Mouse (Mus musculus) gastrocnemius, adult 8-10 months (tissue): ENCODE results near the gene Klf13. TPM values are rescaled to one million over a fixed set of nuclear protein-coding genes. Genes with fewer than 3 reads are reported as not detected.

Experiments
- DNase-seq, 2 experiments: peaks; one replicate each; pipeline ENCODE4 v3.0.0; 2022; ENCODE audit warnings: low spot score in 2 of 2
- total RNA-seq, 4 experiments: library from RNA; stranded (reverse); gene quantifications; 2 replicates each; pipeline ENCODE4 v1.2.4; 2022

The Klf13 gene
- total RNA-seq, 4 experiments from 2014 or later = 35.8 to 65.5 (median 41.6) TPM

GRCm38 (mm10) chr7:63926492-63926891 lies 12.2 kb downstream of the Klf13 start:
- no peak for DNase-seq

DNA sequence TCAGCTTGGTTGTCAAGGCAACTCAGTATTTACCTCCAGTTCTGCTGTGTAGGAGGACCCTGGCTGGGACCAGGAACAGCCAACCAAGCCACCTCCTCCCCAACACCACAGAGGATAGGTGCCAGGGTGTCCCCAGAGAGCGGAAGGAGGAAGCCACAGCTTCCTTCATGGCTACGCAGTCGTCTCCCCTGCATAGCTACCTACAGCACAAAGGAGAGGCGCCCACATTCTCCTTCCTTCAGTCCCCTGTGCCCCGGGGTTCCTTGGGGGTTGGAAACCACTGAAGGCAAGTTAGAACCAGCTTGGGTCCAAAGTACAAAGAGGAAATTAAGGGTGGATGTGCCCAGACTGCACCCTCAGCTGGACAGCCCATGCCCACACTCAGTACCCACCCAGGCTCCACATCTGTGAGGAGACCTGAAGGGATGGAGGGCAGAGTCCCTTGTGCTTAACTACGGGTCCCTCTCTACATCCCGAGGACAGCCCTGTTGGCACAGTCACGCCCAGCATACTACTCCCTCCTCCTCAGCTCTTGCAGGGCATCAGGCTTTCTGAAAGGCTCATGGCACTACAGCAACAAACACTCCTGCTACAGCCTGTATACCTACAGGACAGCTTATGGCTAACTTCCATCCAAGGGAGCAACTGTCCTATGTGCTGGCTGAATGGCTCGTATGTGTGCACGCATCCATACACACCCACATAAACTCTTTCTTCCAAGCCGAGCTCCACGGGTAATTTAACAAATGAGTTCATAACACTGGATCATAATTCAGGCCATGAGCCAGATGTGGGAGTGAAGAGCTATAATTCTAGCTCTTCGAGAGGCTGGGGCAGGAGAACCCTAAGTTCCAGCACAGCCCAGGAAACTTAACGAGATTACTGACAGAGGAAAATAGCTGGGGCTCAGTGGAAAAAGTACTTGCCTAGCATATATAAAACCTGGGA lies 13.0 kb downstream of the Klf13 start:
- peak in 1 of 2 experiments; percentile 64 for DNase-seq

GRCm38 (mm10) chr7:63924747-63925412 lies 13.8 kb downstream of the Klf13 start:
- peak; percentile 81 to 84 for DNase-seq

DNA sequence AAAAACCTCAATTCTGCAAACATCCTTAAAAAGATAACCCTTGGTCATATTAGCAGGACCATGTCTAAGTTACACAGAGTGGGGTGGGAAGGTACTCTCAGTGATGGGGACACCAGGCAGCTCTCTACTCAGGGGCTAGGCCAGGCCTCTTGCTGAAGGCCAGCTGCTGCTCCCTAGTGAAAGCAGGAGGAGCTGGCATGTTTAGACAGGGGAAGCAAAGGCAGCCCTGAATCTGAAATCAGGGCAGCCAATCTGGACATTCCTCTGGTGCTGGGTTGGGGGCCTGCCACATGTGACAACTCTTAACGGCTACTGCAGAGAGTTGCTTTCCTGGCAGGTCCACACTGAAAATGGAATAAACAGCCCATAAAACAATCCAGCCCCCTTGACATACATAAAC lies 14.6 kb downstream of the Klf13 start:
- DNase-seq = no peak

DNA sequence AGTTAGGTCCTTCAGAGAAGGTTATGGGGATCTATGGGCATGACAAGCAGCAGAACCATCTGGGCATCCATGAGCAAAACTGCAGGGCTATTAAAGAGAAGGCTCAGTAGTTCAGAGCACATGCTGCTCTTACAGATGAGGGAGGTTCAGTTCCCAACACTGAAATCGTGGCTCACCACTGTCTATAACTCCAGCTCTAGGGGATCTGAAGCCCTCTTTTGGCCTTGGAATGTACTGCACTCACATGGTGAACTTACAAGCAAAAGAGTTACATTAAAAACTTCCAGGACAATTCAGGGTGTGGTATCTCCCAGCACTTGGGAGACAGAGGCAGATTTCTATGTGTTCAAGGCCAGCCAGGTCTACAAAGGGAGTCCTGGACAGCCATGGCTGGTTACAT lies 15.7 kb downstream of the Klf13 start:
- DNase-seq = no peak

DNA sequence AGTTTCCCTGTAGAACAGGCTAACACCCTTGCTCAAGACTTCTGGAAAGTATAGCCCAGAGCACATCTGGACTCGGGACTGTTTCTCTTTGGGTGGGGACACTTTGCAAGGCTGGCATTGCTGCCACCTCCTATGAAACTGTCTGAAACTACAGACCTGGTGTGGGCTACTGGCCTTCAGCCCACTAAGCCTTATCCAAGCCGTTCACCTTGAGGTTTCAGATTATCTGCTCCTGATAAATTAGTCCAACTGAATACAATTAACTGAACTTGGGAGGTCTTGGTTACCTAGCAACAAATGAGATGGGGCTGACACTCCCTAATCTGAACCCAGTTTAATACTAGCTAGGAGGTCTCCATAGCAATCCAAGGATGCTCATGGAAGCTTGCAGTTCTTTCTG lies 16.1 kb downstream of the Klf13 start:
- DNase-seq = no peak

GRCm38 (mm10) chr7:63921909-63922562 lies 16.7 kb downstream of the Klf13 start:
- no peak for DNase-seq

DNA sequence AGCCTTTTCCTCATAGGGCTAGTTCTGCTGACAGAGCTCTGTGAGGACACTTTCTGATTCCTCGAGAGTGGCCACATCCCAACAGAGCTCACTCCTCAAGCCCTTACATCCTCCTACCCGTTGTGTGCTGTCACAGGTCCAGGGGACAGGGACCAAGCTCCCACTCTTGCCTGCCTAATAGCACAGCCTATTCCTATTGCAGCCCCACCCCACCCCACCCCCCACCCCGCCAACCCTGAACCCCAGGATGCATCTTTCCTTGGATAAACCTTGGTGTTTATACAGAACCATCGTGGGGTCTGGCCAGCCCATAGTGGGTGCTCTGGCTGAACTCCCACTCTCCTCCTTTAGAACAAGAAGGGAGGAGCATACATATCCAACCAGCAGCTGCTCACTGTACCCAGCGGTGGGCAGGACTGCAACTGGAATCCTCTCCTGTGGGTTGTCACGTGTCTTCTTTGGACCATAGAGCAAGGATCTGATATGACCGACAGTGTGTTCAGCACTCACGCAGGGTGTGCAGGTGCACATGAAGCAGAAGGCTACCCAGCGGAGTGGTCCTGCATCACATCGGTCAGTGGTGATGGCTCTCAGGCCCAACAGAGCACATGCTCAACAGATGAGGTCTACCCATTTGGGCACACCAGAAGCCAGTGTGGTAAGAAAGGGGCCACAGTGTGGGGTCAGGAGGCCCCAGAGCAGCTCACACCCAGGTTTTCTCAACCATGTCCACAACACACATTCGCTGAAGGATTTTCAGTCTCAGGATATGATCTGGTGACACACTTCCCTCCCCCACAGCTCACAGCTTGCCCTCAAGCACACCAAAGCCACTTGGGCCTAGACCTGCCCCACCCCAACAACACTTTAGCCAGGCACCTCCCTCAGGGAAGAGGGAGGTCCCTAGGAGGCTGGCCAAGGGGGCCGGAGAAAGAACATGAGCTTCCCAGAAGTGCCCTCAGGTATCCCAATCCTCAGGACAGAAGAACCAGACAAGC lies 19.6 kb downstream of the Klf13 start:
- DNase-seq = no peak

DNA sequence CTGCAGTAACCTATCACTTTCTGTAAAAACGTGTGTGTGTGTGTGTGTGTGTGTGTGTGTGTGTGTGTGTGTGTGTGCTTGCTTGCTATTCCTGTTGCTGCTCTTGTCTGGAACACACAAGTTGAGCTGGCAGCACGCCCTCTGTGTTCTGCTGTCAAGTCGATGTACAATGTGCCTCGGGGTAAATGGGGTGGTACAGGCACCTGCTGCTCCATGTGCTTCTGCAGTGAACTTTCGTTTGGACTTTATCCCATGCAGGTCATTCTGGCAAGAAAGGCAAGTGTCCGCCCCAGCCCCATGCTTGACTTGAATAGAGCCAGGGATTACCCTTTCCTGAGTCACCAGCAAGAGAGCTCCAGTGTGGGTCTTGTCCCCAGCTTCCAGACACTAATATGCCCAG lies 21.0 kb downstream of the Klf13 start:
- DNase-seq = peak in 1 of 2 experiments; percentile 63

DNA sequence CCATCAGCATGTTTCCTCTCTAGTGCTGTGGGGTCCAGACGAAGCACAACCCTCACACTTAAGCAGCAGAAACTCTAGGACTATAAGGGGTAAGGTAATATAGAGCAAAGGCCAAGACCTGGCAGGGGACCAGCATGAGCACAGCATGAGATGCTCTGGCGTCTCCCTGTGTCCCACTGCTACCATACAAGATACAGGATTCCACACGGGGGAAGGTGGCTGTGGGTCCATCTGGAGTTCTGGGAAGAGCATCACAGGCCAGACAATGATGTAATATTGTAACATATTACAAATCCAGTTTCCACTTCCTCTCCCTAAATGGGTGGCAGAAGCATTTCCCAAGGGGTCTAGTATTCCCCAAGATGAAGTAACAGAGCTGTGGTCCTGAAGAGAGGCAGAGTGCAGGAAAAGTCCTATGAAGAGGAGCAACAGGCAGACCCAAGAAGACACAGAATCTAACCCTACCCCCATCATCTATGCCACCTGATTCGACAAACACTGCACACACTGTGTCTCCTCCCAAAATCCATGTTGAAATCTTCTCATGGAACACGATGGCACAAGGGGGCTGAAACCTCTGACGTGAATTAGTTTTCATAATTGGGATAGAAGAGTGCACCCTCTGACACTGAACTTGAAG lies 22.3 kb downstream of the Klf13 start, which contains the start of gene E030018B13Rik:
Gene E030018B13Rik, plus strand, starts transcription at position 590 of the 640 bp plus-strand sequence.
- DNase-seq = no peak

- no peak for DNase-seq
Measured at GRCm38 (mm10) chr7:63914891-63915290, 23.8 kb downstream of the Klf13 start.

DNA sequence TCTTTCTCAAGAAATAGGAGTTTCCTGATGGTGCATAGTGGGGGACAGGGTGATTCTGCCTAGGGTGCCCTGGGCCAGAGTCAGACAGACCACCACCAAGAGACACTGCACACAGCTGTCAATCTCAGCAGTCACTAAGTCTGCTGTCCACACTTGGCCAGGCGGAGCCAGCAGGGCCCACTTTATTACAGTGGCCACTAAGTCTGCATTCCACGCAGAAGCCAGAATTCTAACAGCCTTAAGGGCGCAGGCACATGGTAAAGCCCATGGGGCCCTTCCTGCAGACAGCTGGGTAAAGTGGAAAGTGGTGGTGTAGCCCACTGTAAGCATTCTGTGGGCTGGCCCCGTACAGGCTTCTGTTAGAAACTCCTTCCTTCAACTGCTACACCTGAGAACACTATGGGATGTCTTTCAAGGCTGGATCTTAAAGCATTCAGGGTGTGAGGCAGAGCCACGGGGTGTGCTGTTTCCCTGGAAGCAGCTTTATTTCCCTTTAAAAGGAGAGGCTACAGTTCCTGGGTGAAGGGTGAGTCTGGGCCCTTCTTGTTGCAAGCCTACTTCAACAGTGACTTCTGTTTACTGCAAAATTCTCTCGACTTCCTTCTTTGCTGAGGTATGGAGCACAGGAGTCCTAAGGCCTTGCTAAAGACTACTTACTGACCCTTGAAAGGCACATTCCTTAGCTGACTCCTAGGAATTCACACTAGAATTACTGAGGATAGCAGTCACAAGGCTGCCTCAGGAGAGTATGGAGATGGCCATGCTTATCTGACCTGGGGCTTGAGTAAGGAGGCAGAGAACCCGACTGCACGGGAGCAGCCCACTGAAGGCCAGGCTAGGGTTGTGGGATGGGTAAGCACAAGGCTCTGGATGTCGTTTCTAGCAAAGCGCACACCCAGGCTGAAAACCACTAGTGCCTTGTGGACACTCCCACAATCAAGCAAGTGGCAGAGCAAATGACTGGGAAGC lies 24.7 kb downstream of the Klf13 start:
- no peak for DNase-seq

DNA sequence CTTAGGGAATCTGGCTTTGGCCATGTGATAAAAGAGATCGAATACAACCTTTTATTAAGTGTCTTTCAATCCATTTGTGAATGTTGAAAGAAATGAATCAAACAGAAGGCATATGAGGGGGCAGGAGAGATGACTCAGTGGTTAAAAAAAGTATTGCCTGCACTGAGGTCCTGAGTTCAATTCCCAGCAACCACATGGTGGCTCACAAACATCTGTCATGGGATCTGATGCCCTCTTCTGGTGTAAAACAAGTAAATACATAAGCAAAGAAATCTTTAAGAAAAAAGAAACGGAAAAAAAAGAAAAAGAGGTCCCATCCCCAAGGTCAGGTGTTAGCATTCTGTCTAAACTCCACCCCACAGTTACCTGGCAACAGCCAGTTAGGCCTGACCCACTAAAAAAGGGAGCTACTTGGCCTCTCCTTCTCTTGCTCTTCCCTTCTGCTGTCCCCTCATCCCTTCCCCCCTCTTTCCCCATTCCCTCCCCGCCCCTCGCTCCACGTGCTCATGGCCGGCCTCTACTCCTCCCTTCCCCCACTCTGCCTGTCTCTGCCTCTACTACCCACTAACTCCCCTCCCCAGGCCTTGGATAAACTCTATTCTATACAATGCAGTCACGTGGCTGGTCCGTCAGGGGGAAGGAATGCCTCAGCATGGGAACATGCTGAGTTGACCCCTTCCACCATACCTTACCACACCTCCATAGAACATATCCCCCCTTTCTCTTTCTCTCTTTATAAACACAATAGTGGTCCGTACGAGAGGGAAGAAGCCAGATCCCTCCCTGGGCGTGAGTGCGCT lies 25.6 kb downstream of the Klf13 start:
- DNase-seq = no peak

GRCm38 (mm10) chr7:63912234-63912810 lies 26.4 kb downstream of the Klf13 start:
- DNase-seq = peak in 1 of 2 experiments; percentile 61

- peak; percentile 89 to 91 for DNase-seq
Measured at GRCm38 (mm10) chr7:63911383-63912233, 27.1 kb downstream of the Klf13 start.

- no peak for DNase-seq
Measured at GRCm38 (mm10) chr7:63910912-63911311, 27.8 kb downstream of the Klf13 start.

DNA sequence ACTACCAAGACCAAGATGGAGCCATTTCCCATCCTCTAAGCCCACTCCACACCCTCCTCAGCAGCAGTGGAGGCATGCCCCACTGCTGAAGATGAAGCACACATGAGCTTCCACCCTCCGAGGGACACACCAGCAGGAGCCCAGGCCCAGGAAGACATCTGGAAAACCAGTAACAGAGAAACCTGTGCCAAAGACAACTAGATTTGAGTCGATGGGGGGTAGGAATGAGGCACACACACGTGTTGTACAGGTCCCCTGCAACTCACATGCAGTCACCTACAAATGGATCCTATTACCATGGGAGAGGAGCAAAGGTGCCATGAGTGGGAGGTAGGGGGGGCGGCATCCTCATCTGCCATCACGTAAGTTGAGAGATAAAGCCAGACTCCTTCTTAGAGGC lies 28.5 kb downstream of the Klf13 start:
- no peak for DNase-seq
